In the genomic region with DNA sequence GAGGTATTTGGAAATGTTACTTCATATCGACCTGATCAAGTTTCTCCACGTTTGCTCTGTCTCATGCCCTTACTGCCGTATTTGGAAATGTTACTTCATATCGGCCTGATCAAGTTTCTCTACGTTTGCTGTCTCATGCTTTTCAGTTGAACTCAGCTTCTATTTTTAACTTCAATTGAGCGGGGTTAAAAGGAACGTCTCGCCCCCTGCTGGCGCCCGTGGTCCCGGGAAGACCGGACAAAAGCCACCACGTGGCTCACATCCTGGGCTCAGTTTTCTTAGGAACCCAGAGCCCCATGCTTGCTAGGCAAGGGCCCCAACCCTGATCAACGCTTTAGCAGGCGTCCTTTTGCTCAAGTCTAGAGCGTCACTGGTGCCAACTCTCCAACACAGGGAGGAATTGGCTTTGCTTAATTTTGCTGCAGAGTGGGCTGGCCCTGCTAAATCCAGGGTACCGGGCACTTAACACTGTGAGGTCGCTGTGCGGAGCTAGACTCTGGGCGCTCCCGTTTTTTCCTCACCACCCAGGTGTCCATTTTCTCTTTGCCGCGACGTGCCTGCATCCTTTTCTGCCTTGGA, we compare ENCODE assay signal across 8 mouse cellular contexts. TPM values are rescaled to one million over a fixed set of nuclear protein-coding genes. Genes with fewer than 3 reads are reported as not detected.
DNase-seq lines count a peak whose midpoint lies in the region; ATAC-seq and TF ChIP-seq lines count a peak whose summit lies in the region.

No protein-coding gene starts in this region.

- under 1% methylated on average over 24 of the region's 24 CpGs for WGBS in forebrain, embryonic 15.5 days
- WGBS in lung, adult 2 months, result 1% methylated on average over 24 of the region's 24 CpGs

- peak; percentile 90 for ATAC-seq in forebrain, embryonic 15.5 days (replicated peaks)
- ATAC-seq in neutrophil, adult 5-6 weeks (ENCODE audit: extremely low read depth, insufficient number of reproducible peaks, low FRiP score, poor library complexity, severe bottlenecking), result peak; percentile 60

- in situ Hi-C loops in ES-E14 (cut with MboI; ENCODE audit: low sequenced_read_pairs in 2 of 2, unreplicated experiment in 2 of 2), result loop anchor here (25.0 kb wide), 1 partner anchor 473 kb away; the partner anchor contains the start of gene Adm (in 2 of the 2)

- peak; percentile 55; the same call in 1 of the 2 replicates for TF ChIP-seq POLR2A in lung, adult 2 months (IDR thresholded peaks at IDR 0.05; ENCODE audit: borderline replicate concordance, extremely low read depth, low read depth, low read length)

- intact Hi-C loops in heart, postnatal 25 days (cut with DNase I), result loop anchor here (1.0 to 2.0 kb wide), 2 partner anchors 41 to 68 kb away; partner anchors contain the start of gene Wee1

- peak overlapping the region; percentile 79 for H3K4me2 ChIP-seq in forebrain, embryonic 15.5 days (replicated peaks)

- TF ChIP-seq CTCF in lung, adult 2 months (IDR thresholded peaks at IDR 0.05; ENCODE audit: insufficient read depth, low read length), result peak; percentile 59

- peak; percentile 72 for DNase-seq in ES-E14 (ENCODE audit: low read depth, low spot score)
- peak; percentile 45 for DNase-seq in cerebellum, adult 11-12 months
- DNase-seq in heart, postnatal 25 days (ENCODE audit: low spot score), result peak; percentile 80
- peak; percentile 53 to 80 for DNase-seq in layer of hippocampus, adult 18-20 months (ENCODE audit: low spot score in 2 of 2)
- DNase-seq in lung, adult 2 months, result peak; percentile 84
- peak; percentile 71 to 77 for DNase-seq in thymus, adult 18-20 months

- no peaks in the 10 kb centered on the region for H3K9me3 ChIP-seq in ES-E14 (ENCODE audit: control insufficient read depth, insufficient read depth, low read depth, low read length)
- no peaks in the 10 kb centered on the region for H3K9me3 ChIP-seq in forebrain, embryonic 15.5 days

- peak overlapping the region; percentile 96 for H3K27ac ChIP-seq in ES-E14 (ENCODE audit: insufficient read depth, low read depth, low read length, poor library complexity, severe bottlenecking)
- peak overlapping the region; percentile 84 for H3K27ac ChIP-seq in forebrain, embryonic 15.5 days (replicated peaks)

- peaks cover 8 to 13% of the 10 kb centered on the region in 2 experiments for H3K4me1 ChIP-seq in ES-E14 (ENCODE audit: control insufficient read depth in 2 of 2, insufficient read depth in 2 of 2, low read length in 2 of 2, poor library complexity in 1 of 2)
- H3K4me1 ChIP-seq in forebrain, embryonic 15.5 days, result no peaks in the 10 kb centered on the region
- no peaks in the 10 kb centered on the region; the same call in 1 of the 2 replicates for H3K4me1 ChIP-seq in lung, adult 2 months (ENCODE audit: control insufficient read depth, insufficient read depth, low read length)

- no peaks in the 10 kb centered on the region for H3K27me3 ChIP-seq in forebrain, embryonic 15.5 days

- peak overlapping the region; percentile 66 to 82 for H3K4me3 ChIP-seq in ES-E14 (ENCODE audit: insufficient read depth in 1 of 2, low read depth in 1 of 2, low read length in 2 of 2, poor library complexity in 1 of 2, severe bottlenecking in 1 of 2)
- peak overlapping the region; percentile 51 for H3K4me3 ChIP-seq in forebrain, embryonic 15.5 days
- peak overlapping the region; percentile 74 for H3K4me3 ChIP-seq in lung, adult 2 months (replicated peaks; ENCODE audit: extremely low read depth, low read depth, low read length)

- peak overlapping the region; percentile 86 for H3K9ac ChIP-seq in ES-E14 (ENCODE audit: insufficient read depth, low read depth, low read length, poor library complexity, severe bottlenecking)
- H3K9ac ChIP-seq in forebrain, embryonic 15.5 days (replicated peaks), result peak overlapping the region; percentile 60

- H3K36me3 ChIP-seq in ES-E14 (ENCODE audit: control insufficient read depth, insufficient read depth, low read length, poor library complexity, severe bottlenecking), result no peaks in the 10 kb centered on the region
- H3K36me3 ChIP-seq in forebrain, embryonic 15.5 days, result no peaks in the 10 kb centered on the region

TF ChIP-seq in ES-E14, 5 proteins besides CTCF, POLR2A, EP300 and RAD21:
- TF ChIP-seq ZNF384 (IDR thresholded peaks at IDR 0.05; ENCODE audit: low read depth, low read length) (no peak), CHD2 (IDR thresholded peaks at IDR 0.05; ENCODE audit: low read depth, low read length) (no peak), MAFK (IDR thresholded peaks at IDR 0.05; ENCODE audit: insufficient read depth, low read depth, low read length) (peak; percentile 81; the same call in 1 of the 2 replicates), ZC3H11A (IDR thresholded peaks at IDR 0.05; ENCODE audit: borderline replicate concordance, low read depth, low read length) (no peak), HCFC1 (IDR thresholded peaks at IDR 0.05; ENCODE audit: borderline replicate concordance, insufficient read depth, low read length) (peak; percentile 49; the same call in 1 of the 2 replicates)

RNA-seq across cellular contexts. Expression of gene Wee1, which starts 42.3 kb away (rescaled TPM):
- 16.5 and 16.7 TPM in 2 replicates for total RNA-seq in ES-E14 (2012; rRNA removed)
- polyA plus RNA-seq in forebrain, embryonic 15.5 days (2015; fragmentation: Nextera tagmentation; extraction: Ambion mirVana), result 12.3 and 14.1 TPM in 2 replicates
- 10 to 100 TPM in 1 of 2 experiments, 1 to 10 TPM in 1; 6.4 to 11.0 TPM for total RNA-seq in heart, postnatal 25 days (2021)
- 10 to 100 TPM; 22.0 to 22.5 TPM for total RNA-seq in layer of hippocampus, adult 18-20 months (2021)
- polyA plus RNA-seq in lung, adult 2 months (2012; rRNA removed), result 2.9 and 5.9 TPM in 2 replicates
- total RNA-seq in neutrophil, adult 5-6 weeks (2017), result 1.2 and 1.4 TPM in 2 replicates

RNA-seq across cellular contexts. Expression of gene Swap70, which starts 57.3 kb away (rescaled TPM):
- 26.3 and 28.7 TPM in 2 replicates for total RNA-seq in ES-E14 (2012; rRNA removed)
- polyA plus RNA-seq in forebrain, embryonic 15.5 days (2015; fragmentation: Nextera tagmentation; extraction: Ambion mirVana), result 10.4 and 11.1 TPM in 2 replicates
- 10 to 100 TPM; 12.7 to 14.3 TPM for total RNA-seq in heart, postnatal 25 days (2021)
- total RNA-seq in layer of hippocampus, adult 18-20 months (2021), result 1 to 10 TPM; 8.6 to 9.7 TPM
- polyA plus RNA-seq in lung, adult 2 months (2012; rRNA removed), result 38.2 and 39.7 TPM in 2 replicates
- 343 and 346 TPM in 2 replicates for total RNA-seq in neutrophil, adult 5-6 weeks (2017)

Comparison
In these comparisons a context has a peak if more than half of its experiments do, and no peak if none do; other contexts are left out.
1. Peak in every context shown above with its lines: DNase-seq, ATAC-seq, H3K4me3 ChIP-seq and H3K27ac ChIP-seq.
2. RNA of gene Swap70, which starts 57.3 kb away (total RNA-seq): 343 to 346 TPM in neutrophil, adult 5-6 weeks; 26.3 to 28.7 TPM in ES-E14, 12.7 to 14.3 TPM in heart, postnatal 25 days and 8.6 to 9.7 TPM in layer of hippocampus, adult 18-20 months; every median in the first group is over 10 times any median in the second.